Mouse (Mus musculus) ES-Bruce4 (cell line): Measurements from ENCODE around the gene Samd14.

Experiments
- CTCF ChIP-seq: IDR thresholded peaks from one replicate; pipeline ENCODE4 v1.8.1; 2011; ENCODE audit warnings: low read depth, low read length
- POLR2A ChIP-seq: IDR thresholded peaks from one replicate; pipeline ENCODE4 v1.8.1; 2011; ENCODE audit warnings: low read length; ENCODE audit not compliant: insufficient read depth

DNA sequence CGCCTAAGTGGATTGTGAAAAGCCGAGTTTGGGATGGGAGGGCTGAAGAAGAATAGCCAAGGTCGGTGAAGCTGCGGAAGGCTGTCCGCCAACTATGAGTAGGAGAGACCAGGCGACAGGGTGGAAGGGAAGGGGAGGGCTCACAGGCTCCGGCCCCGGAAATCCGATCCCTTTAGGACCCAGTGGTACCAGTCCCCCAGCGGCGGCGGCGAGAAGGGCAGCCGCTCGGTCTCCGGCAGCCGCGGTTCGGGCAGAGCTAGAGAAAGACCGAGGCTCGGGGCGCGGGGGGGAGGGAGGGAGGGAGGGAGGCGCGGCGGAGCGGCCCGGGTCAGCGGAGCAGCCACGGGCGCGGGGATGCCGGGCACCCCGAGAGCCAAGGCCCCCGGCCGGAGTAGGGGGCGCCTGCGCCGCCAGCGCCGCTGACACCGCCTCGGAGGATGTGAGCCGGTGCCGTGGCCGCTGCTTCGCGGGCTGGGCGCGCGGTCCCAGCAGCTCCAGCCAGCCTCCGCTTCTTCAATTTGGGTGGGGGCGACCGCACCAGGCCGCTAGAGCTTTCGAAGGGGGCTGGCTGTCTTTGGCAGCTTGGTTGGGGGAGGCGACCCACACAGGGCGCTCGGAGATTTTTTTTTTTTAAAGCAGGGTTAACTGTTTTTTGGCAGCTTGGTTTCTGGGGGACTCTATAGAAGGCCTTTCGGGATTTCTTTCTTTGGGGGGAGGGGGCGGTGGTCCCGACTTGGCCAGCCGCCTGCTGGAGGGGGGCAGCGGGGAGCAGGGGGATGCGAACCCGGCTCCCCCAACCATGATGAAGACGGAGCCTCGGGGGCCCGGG lies 18.7 kb upstream of the Samd14 start, which contains the start of gene Ppp1r9b:
- TF ChIP-seq POLR2A (no peak), CTCF (no peak)
